Mouse (Mus musculus) layer of hippocampus, adult 9-11 months (tissue): ENCODE results near the gene Cfap52.

Source experiments
- DNase-seq: peaks from one replicate; pipeline ENCODE4 v3.0.0; 2022

Cfap52 gene

GRCm38 (mm10) chr11:67965242-67965883 lies at the start of gene Cfap52:
TSS of gene Cfap52 (minus strand) at chr11:67965651.
- DNase-seq = peak; percentile 87

GRCm38 (mm10) chr11:68012207-68012606 lies 46.8 kb upstream of the Cfap52 start:
- no peak for DNase-seq

- no peak for DNase-seq
These were observed 43.9 kb upstream of the Cfap52 start for GRCm38 (mm10) chr11:68009377-68009776.

GRCm38 (mm10) chr11:68007645-68008044 lies 42.2 kb upstream of the Cfap52 start:
- DNase-seq = no peak

GRCm38 (mm10) chr11:68006216-68006789 lies 40.9 kb upstream of the Cfap52 start:
- DNase-seq = no peak

GRCm38 (mm10) chr11:68004191-68004590 lies 38.7 kb upstream of the Cfap52 start:
- peak; percentile 44 for DNase-seq

GRCm38 (mm10) chr11:67999629-68000028 lies 34.2 kb upstream of the Cfap52 start:
- no peak for DNase-seq

- DNase-seq = peak; percentile 33
These were observed 33.5 kb upstream of the Cfap52 start for GRCm38 (mm10) chr11:67998905-67999304.

- DNase-seq = no peak
These were observed 30.5 kb upstream of the Cfap52 start for GRCm38 (mm10) chr11:67995965-67996364.

- DNase-seq = no peak
These were observed 25.8 kb upstream of the Cfap52 start for GRCm38 (mm10) chr11:67991240-67991639.

- DNase-seq = no peak
These were observed 18.1 kb upstream of the Cfap52 start for GRCm38 (mm10) chr11:67983564-67983963.

- no peak for DNase-seq
These were observed 9.8 kb upstream of the Cfap52 start for GRCm38 (mm10) chr11:67975252-67975651.

GRCm38 (mm10) chr11:67973225-67973624 lies 7.8 kb upstream of the Cfap52 start:
- DNase-seq = no peak

- DNase-seq = no peak
These were observed 7.2 kb upstream of the Cfap52 start for GRCm38 (mm10) chr11:67972606-67973005.

- DNase-seq = no peak
These were observed 2.4 kb upstream of the Cfap52 start for GRCm38 (mm10) chr11:67967831-67968230.

- peak; percentile 87 for DNase-seq
These were observed 741 bp upstream of the Cfap52 start, which contains the start of gene Stx8 for GRCm38 (mm10) chr11:67965905-67966878. TSS of gene Stx8 (plus strand) at chr11:67966193.

GRCm38 (mm10) chr11:67964110-67964509 lies 1.3 kb downstream of the Cfap52 start:
- DNase-seq = no peak

GRCm38 (mm10) chr11:67954413-67954812 lies 11.0 kb downstream of the Cfap52 start:
- no peak for DNase-seq

- no peak for DNase-seq
These were observed 11.8 kb downstream of the Cfap52 start for GRCm38 (mm10) chr11:67953604-67954003.

- no peak for DNase-seq
These were observed 16.0 kb downstream of the Cfap52 start for GRCm38 (mm10) chr11:67949475-67949874.

- DNase-seq = peak; percentile 56
These were observed 17.2 kb downstream of the Cfap52 start for GRCm38 (mm10) chr11:67948229-67948628.

- no peak for DNase-seq
These were observed 33.3 kb downstream of the Cfap52 start for GRCm38 (mm10) chr11:67932156-67932555.

GRCm38 (mm10) chr11:67926348-67927055 lies 38.9 kb downstream of the Cfap52 start:
- DNase-seq = no peak
